Mouse (Mus musculus) adrenal gland, adult 2 months (tissue): ENCODE results near the gene Emilin2. TPM values are rescaled to one million over a fixed set of nuclear protein-coding genes. Genes with fewer than 3 reads are reported as not detected.

Source experiments
- polyA plus RNA-seq: library from polyadenylated mRNA; depleted of rRNA; stranded (reverse); fragments of >200 nt; gene quantifications from 2 replicates; pipeline ENCODE4 v1.2.3, GENCODE M21; 2012; rRNA removed
- total RNA-seq, 2 experiments: library from RNA; stranded (reverse); gene quantifications; 2 replicates each; pipeline ENCODE4 v1.2.3; 2021

Gene Emilin2
- total and polyA plus RNA-seq, 3 experiments, result 6.6 to 10.0 (median 8.2) TPM

Other genes with a start within 250 kb of the Emilin2 start
- 10 to 100 TPM; 38.1 to 43.0 TPM for gene Lpin2, start 129.4 kb downstream of the Emilin2 start, total RNA-seq
- 7.0 and 8.2 TPM in 2 replicates for gene Lpin2, start 129.4 kb downstream of the Emilin2 start, polyA plus RNA-seq
- gene Gm4707, start 147.9 kb upstream of the Emilin2 start, total RNA-seq, result 1 to 10 TPM in 1 of 2 experiments, under 1 TPM in 1; 0.78 to 1.0 TPM
- 0.25 and 0.36 TPM in 2 replicates for gene Gm4707, start 147.9 kb upstream of the Emilin2 start, polyA plus RNA-seq
- gene Smchd1, start 163.4 kb upstream of the Emilin2 start, total RNA-seq, result 10 to 100 TPM; 32.3 to 35.7 TPM
- gene Smchd1, start 163.4 kb upstream of the Emilin2 start, polyA plus RNA-seq, result 1.3 and 2.0 TPM in 2 replicates
- gene Ndc80, start 214.9 kb upstream of the Emilin2 start, total RNA-seq, result 1 to 10 TPM; 1.1 to 1.6 TPM
- not detected in 2 replicates for gene Ndc80, start 214.9 kb upstream of the Emilin2 start, polyA plus RNA-seq
- gene Spdya, start 240.1 kb upstream of the Emilin2 start, total RNA-seq, result under 1 TPM; 0.40 to 0.69 TPM
- not detected in 2 replicates for gene Spdya, start 240.1 kb upstream of the Emilin2 start, polyA plus RNA-seq